Mouse (Mus musculus) midbrain, postnatal 0 days (tissue): ENCODE data around the gene Ift46. TPM values are rescaled to one million over a fixed set of nuclear protein-coding genes. Genes with fewer than 3 reads are reported as not detected.
"Not testable (repeated sequence)": the region's sequence is repeated elsewhere in the genome, so short reads cannot be mapped to it uniquely, and the experiment has no call there.

ENCODE experiments used
- ATAC-seq: fragments of 200-750 bp; cut with Nextera tagmentation; 2 replicates; pipeline ENCODE4 v1.8.0; 2017; ENCODE audit warnings: moderate number of reproducible peaks, mild to moderate bottlenecking, moderate TSS enrichment, moderate library complexity; ENCODE audit not compliant: low FRiP score
- DNase-seq: peaks from one replicate; pipeline ENCODE4 v3.0.0-alpha.2; 2015; ENCODE audit warnings: low spot score
- H3K27ac ChIP-seq: fragments of 300-500 bp; sonication (generic); 2 replicates; pipeline ENCODE4 v1.5.1; 2014; ENCODE audit warnings: low read depth, mild to moderate bottlenecking, low read length, mixed read lengths
- H3K27me3 ChIP-seq: fragments of 300-500 bp; sonication (generic); 2 replicates; pipeline ENCODE4 v1.6.1; 2014; ENCODE audit warnings: low read length, control low read depth, mixed read lengths; ENCODE audit not compliant: insufficient read depth
- H3K36me3 ChIP-seq: fragments of 300-500 bp; sonication (generic); 2 replicates; pipeline ENCODE4 v1.6.1; 2014; ENCODE audit warnings: low read length, control low read depth, mixed read lengths; ENCODE audit not compliant: insufficient read depth
- H3K4me1 ChIP-seq: fragments of 300-500 bp; sonication (generic); 2 replicates; pipeline ENCODE4 v1.6.1; 2014; ENCODE audit warnings: mild to moderate bottlenecking, control low read depth, antibody characterized with exemption, low read length, mixed read lengths; ENCODE audit not compliant: insufficient read depth
- H3K4me2 ChIP-seq: fragments of 300-500 bp; sonication (generic); 2 replicates; pipeline ENCODE4 v1.6.1; 2014; ENCODE audit warnings: low read depth, mild to moderate bottlenecking, low read length, mixed read lengths; ENCODE audit not compliant: poor library complexity, severe bottlenecking
- H3K4me3 ChIP-seq: fragments of 300-500 bp; sonication (generic); 2 replicates; pipeline ENCODE4 v1.5.1; 2014; ENCODE audit warnings: low read depth, mild to moderate bottlenecking, low read length, moderate library complexity
- H3K9ac ChIP-seq: fragments of 300-500 bp; sonication (generic); replicated peaks from 2 replicates; pipeline ENCODE4 v1.6.1; 2014; ENCODE audit warnings: mild to moderate bottlenecking, low read length, moderate library complexity, mixed read lengths; ENCODE audit not compliant: poor library complexity, severe bottlenecking
- H3K9me3 ChIP-seq: fragments of 300-500 bp; sonication (generic); 2 replicates; pipeline ENCODE4 v1.6.1; 2016; ENCODE audit warnings: low read length, control low read depth
- CTCF ChIP-seq: IDR thresholded peaks from 2 replicates; pipeline ENCODE4 v1.5.1; 2016; ENCODE audit warnings: antibody characterized with exemption, mild to moderate bottlenecking
- WGBS: fragments of 180-500 bp; shearing (Covaris S2); extraction: QIAGEN DNeasy Blood & Tissue Kit; methylation state at CpG from one replicate; pipeline ENCODE4 v1.1.7; 2014; 5-methylcytosine and 5-hydroxymethylcytosine counted together
- polyA plus RNA-seq: library from polyadenylated mRNA; unstranded; fragments of >200 nt; fragmentation: Nextera tagmentation; extraction: Ambion mirVana; gene quantifications from 2 replicates; pipeline ENCODE4 v1.2.1, GENCODE M21; 2015
- total RNA-seq: library from RNA; depleted of rRNA; stranded (reverse); fragments of >200 nt; gene quantifications from 2 replicates; pipeline ENCODE4 v1.2.3, GENCODE M21; 2014

The Ift46 gene
- total and polyA plus RNA-seq, 2 experiments from 2014 or later = 72.1 to 170 TPM

GRCm38 (mm10) chr9:44740663-44741192 lies 27.0 kb upstream of the Ift46 start:
- Histone ChIP-seq H3K4me1 (no peaks in the 10 kb centered on the region), H3K4me3 (no peak overlapping the region), H3K9me3 (no peaks in the 10 kb centered on the region), H3K27me3 (no peaks in the 10 kb centered on the region; the same call in 1 of the 2 replicates), H3K27ac (no peak overlapping the region), H3K36me3 (peaks cover 15% of the 10 kb centered on the region), H3K4me2 (no peak overlapping the region), H3K9ac (no peak overlapping the region)
- 82% methylated on average over 1 of the region's 1 CpGs for WGBS
- TF ChIP-seq CTCF = peak; percentile 31; the same call in 1 of the 2 replicates
- DNase-seq = no peak
- ATAC-seq = no peak

DNA sequence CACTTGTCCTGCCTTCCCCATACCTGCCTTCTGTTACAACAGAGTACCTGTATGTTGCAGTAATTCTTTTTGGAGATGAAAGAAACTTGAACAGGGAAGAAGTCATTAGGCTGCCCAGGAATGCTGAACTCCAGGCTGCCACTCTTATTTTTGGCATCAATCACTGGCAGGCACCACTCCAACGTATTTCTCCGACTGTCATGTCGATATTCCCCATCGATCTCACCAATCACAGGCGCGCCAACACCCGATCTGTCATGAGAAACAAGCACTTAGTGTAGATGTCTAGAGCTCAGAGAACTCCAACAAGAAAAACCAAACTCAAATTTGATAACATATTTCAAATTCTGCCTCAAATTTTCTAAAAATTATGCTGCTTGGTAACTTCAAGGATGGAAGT lies 22.3 kb upstream of the Ift46 start:
- Histone ChIP-seq H3K9me3 (no peaks in the 10 kb centered on the region), H3K9ac (no peak overlapping the region), H3K27me3 (no peaks in the 10 kb centered on the region), H3K36me3 (peaks cover 33% of the 10 kb centered on the region), H3K27ac (no peak overlapping the region), H3K4me3 (no peak overlapping the region), H3K4me1 (no peaks in the 10 kb centered on the region), H3K4me2 (no peak overlapping the region)
- TF ChIP-seq CTCF = no peak
- DNase-seq (no peak), ATAC-seq (no peak)
- 95% methylated on average over 7 of the region's 7 CpGs for WGBS

- no peaks in the 10 kb centered on the region for H3K27me3 ChIP-seq
- no peak for ATAC-seq
- no peak overlapping the region for H3K27ac ChIP-seq
- H3K9ac ChIP-seq = no peak overlapping the region
- DNase-seq = no peak
- 87% methylated on average over 3 of the region's 3 CpGs for WGBS
- H3K4me1 ChIP-seq = no peaks in the 10 kb centered on the region
- H3K9me3 ChIP-seq = no peaks in the 10 kb centered on the region
- H3K36me3 ChIP-seq = peaks cover 38% of the 10 kb centered on the region
- H3K4me3 ChIP-seq = no peak overlapping the region
- H3K4me2 ChIP-seq = no peak overlapping the region
- no peak for TF ChIP-seq CTCF
Observed at GRCm38 (mm10) chr9:44746666-44747065, 21.0 kb upstream of the Ift46 start.

DNA sequence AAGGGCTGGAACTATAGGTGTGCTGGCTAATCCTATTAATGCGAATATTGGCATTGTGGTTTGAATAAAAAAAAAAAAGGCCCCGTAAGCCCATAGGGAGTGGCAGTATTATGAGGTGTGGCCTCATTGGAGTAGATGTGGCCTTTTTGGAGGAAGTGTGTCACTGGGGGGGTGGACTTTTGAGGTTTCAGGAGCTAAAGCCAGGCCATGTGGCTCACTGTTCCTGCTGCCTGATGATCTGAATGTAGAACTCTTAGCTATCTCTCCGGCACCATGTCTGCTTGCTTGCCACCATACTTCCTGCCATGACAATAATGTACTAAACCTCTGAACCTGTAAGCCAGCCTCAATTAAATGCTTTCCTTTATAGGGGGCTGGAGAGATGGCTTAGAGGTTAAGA lies 20.4 kb upstream of the Ift46 start:
- Histone ChIP-seq H3K9ac (no peak overlapping the region), H3K36me3 (peaks cover 39% of the 10 kb centered on the region), H3K4me3 (no peak overlapping the region), H3K27me3 (no peaks in the 10 kb centered on the region), H3K27ac (no peak overlapping the region), H3K4me1 (no peaks in the 10 kb centered on the region), H3K4me2 (no peak overlapping the region), H3K9me3 (no peaks in the 10 kb centered on the region)
- DNase-seq = no peak
- WGBS = 85% methylated on average over 3 of the region's 3 CpGs
- TF ChIP-seq CTCF = no peak
- ATAC-seq = no peak

DNA sequence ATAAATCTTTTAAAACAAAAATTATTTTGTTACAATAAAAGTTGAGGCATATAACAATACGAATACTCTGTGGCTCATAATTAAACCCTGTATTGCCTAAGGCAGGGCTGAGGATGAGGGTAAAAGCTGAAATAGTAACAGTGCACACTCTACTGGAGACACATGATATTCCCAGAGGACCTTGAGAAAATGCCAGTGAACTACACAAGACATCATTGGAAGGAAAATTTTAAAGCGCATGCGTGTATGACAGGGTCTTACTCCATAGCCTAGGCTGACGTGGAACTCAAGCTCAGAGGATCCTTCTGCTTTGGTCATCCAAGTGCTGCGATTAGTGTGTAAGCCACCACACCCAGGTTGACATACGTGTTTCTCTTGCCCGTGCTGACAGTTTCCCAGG lies 19.2 kb upstream of the Ift46 start:
- 0 out of 2 replicates have a peak, but pooled peaks have one; percentile 21 for TF ChIP-seq CTCF
- H3K4me2 ChIP-seq = no peak overlapping the region
- DNase-seq (no peak), ATAC-seq (no peak)
- no peaks in the 10 kb centered on the region for H3K9me3 ChIP-seq
- no peaks in the 10 kb centered on the region for H3K4me1 ChIP-seq
- no peak overlapping the region for H3K9ac ChIP-seq
- H3K27ac ChIP-seq = no peak overlapping the region
- 96% methylated on average over 7 of the region's 7 CpGs for WGBS
- H3K27me3 ChIP-seq = no peaks in the 10 kb centered on the region
- no peak overlapping the region for H3K4me3 ChIP-seq
- H3K36me3 ChIP-seq = peaks cover 42% of the 10 kb centered on the region

GRCm38 (mm10) chr9:44760873-44761272 lies 6.8 kb upstream of the Ift46 start:
- no peak overlapping the region for H3K4me2 ChIP-seq
- no peak overlapping the region for H3K27ac ChIP-seq
- no peak overlapping the region for H3K4me3 ChIP-seq
- peaks cover 7% of the 10 kb centered on the region; the same call in 1 of the 2 replicates for H3K36me3 ChIP-seq
- WGBS = 89% methylated on average over 2 of the region's 2 CpGs
- no peak for TF ChIP-seq CTCF
- no peak overlapping the region for H3K9ac ChIP-seq
- no peaks in the 10 kb centered on the region for H3K27me3 ChIP-seq
- H3K9me3 ChIP-seq = no peaks in the 10 kb centered on the region
- no peak for DNase-seq
- H3K4me1 ChIP-seq = 0 out of 2 replicates have a peak, but pooled peaks cover 4% of the 10 kb centered on the region
- ATAC-seq = no peak

DNA sequence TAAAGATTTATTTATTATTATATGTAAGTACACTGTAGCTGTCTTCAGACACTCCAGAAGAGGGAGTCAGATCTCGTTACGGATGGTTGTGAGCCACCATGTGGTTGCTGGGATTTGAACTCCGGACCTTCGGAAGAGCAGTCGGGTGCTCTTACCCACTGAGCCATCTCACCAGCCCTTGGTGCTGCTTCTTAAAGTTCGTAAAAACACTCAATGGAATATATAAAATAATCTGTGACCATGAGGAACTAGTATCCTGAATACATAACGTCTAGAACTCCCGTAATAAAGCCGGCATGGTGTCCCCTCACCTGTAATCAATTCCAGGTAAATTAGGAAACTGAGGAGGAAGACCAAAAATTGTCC lies 304 bp downstream of the Ift46 start:
- not testable (repeated sequence) for DNase-seq, H3K4me1 ChIP-seq, H3K9ac ChIP-seq, ATAC-seq, H3K9me3 ChIP-seq, H3K27ac ChIP-seq, H3K27me3 ChIP-seq, H3K36me3 ChIP-seq
- WGBS = 49% methylated on average over 7 of the region's 9 CpGs
- peak overlapping the region; percentile 100 for H3K4me3 ChIP-seq
- H3K4me2 ChIP-seq = peak overlapping the region; percentile 71; the same call in 1 of the 2 replicates
